ENCODE assay signal across 7 mouse cellular contexts in the genomic region with DNA sequence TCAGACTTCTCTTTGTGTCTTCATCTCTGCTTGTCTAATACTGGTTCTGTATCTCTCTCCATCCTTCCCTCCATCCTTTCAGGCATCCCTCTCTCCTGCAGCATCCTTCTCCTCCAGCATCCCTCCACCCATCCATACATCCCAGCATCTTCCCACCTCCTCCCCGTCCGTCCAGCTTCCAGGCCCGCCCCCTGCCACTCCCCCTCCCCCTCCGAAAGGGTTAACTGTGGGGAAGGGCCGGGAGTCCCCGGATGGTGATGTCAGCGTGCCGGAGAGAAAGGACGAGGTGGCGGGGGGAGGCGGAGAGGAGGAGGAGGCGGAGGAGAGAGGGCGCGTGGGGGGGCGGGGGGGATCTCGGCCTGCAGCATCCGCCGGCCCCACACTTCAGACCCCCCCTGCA. TPM values are rescaled to one million over a fixed set of nuclear protein-coding genes. Genes with fewer than 3 reads are reported as not detected.
A peak's percentile ranks its signal among the peaks of the same experiment; 100 is the strongest.
DNase-seq lines count a peak whose midpoint lies in the region; ATAC-seq lines count a peak whose summit lies in the region.

A gene (plus strand): TSS at position 218 of the 400 bp plus-strand sequence.

- H3K27me3 ChIP-seq in intestine, embryonic 15.5 days (replicated peaks), result no peaks in the 10 kb centered on the region
- no peaks in the 10 kb centered on the region for H3K27me3 ChIP-seq in limb, embryonic 12.5 days
- H3K27me3 ChIP-seq in midbrain, embryonic 15.5 days (replicated peaks), result no peaks in the 10 kb centered on the region

- H3K4me2 ChIP-seq in intestine, embryonic 15.5 days (replicated peaks), result peak within 1 kb of the TSS; percentile 91
- H3K4me2 ChIP-seq in limb, embryonic 12.5 days, result peak within 1 kb of the TSS; percentile 84
- H3K4me2 ChIP-seq in midbrain, embryonic 15.5 days, result peak within 1 kb of the TSS; percentile 81

- ATAC-seq in intestine, embryonic 15.5 days, result peak; percentile 67
- ATAC-seq in limb, embryonic 12.5 days (ENCODE audit: insufficient number of reproducible peaks, insufficient read depth, low FRiP score, low TSS enrichment, low read depth), result peak; percentile 29
- peak; percentile 90 for ATAC-seq in midbrain, embryonic 15.5 days (replicated peaks)

- peaks cover 4% of the 10 kb centered on the region; the same call in 1 of the 2 replicates for H3K4me1 ChIP-seq in intestine, embryonic 15.5 days (replicated peaks)
- peaks cover 8% of the 10 kb centered on the region for H3K4me1 ChIP-seq in limb, embryonic 12.5 days (replicated peaks)
- H3K4me1 ChIP-seq in midbrain, embryonic 15.5 days, result peaks cover 19% of the 10 kb centered on the region

- peak within 1 kb of the TSS; percentile 70 for H3K4me3 ChIP-seq in intestine, embryonic 15.5 days (replicated peaks)
- H3K4me3 ChIP-seq in limb, embryonic 12.5 days (replicated peaks), result peak within 1 kb of the TSS; percentile 99
- peak within 1 kb of the TSS; percentile 89 for H3K4me3 ChIP-seq in midbrain, embryonic 15.5 days

- WGBS in intestine, embryonic 15.5 days, result under 1% methylated on average over 6 of the region's 18 CpGs
- 2% methylated on average over 10 of the region's 18 CpGs for WGBS in limb, embryonic 12.5 days
- 0% methylated on average over 6 of the region's 18 CpGs for WGBS in midbrain, embryonic 15.5 days

- no peaks in the 10 kb centered on the region for H3K9me3 ChIP-seq in intestine, embryonic 15.5 days
- no peaks in the 10 kb centered on the region for H3K9me3 ChIP-seq in limb, embryonic 12.5 days
- H3K9me3 ChIP-seq in midbrain, embryonic 15.5 days, result no peaks in the 10 kb centered on the region

- peaks cover 5% of the 10 kb centered on the region; the same call in 1 of the 2 replicates for H3K36me3 ChIP-seq in intestine, embryonic 15.5 days
- peaks cover 30% of the 10 kb centered on the region for H3K36me3 ChIP-seq in limb, embryonic 12.5 days
- H3K36me3 ChIP-seq in midbrain, embryonic 15.5 days (replicated peaks), result peaks cover 20% of the 10 kb centered on the region

- peak within 1 kb of the TSS; percentile 85 for H3K9ac ChIP-seq in intestine, embryonic 15.5 days
- H3K9ac ChIP-seq in limb, embryonic 12.5 days (replicated peaks), result peak within 1 kb of the TSS; percentile 100
- peak within 1 kb of the TSS; percentile 100 for H3K9ac ChIP-seq in midbrain, embryonic 15.5 days

- peak; percentile 80 for DNase-seq in adrenal gland, postnatal 10 days
- DNase-seq in cerebellum, postnatal 4 days (ENCODE audit: low spot score in 2 of 2), result peak; percentile 79 to 89
- peak; percentile 15 for DNase-seq in gastrocnemius, adult 8-10 months (ENCODE audit: low spot score in 2 of 2)
- peak; percentile 74 for DNase-seq in telencephalon, adult 2 months (ENCODE audit: low read depth, low spot score)

- H3K27ac ChIP-seq in intestine, embryonic 15.5 days, result peak within 1 kb of the TSS; percentile 81
- H3K27ac ChIP-seq in limb, embryonic 12.5 days, result peak within 1 kb of the TSS; percentile 96
- peak within 1 kb of the TSS; percentile 93 for H3K27ac ChIP-seq in midbrain, embryonic 15.5 days

RNA-seq across cellular contexts. Expression of the gene that starts here (rescaled TPM):
- total RNA-seq in adrenal gland, postnatal 10 days (2021), result 10 to 100 TPM in 1 of 2 experiments, 1 to 10 TPM in 1; 7.5 to 11.8 TPM
- total RNA-seq in gastrocnemius, adult 8-10 months (2022), result under 1 TPM; 0.13 to 0.49 (median 0.39) TPM
- polyA plus RNA-seq in intestine, embryonic 15.5 days (2015; fragmentation: Nextera tagmentation; extraction: Ambion mirVana), result 0.63 and 1.1 TPM in 2 replicates
- 2.4 and 3.6 TPM in 2 replicates for polyA plus RNA-seq in limb, embryonic 12.5 days (2016; fragmentation: Nextera tagmentation; extraction: Ambion mirVana)
- 8.6 TPM in 2 replicates for polyA plus RNA-seq in midbrain, embryonic 15.5 days (2015; fragmentation: Nextera tagmentation; extraction: Ambion mirVana)

Comparison
In these comparisons a context has a peak if more than half of its experiments do, and no peak if none do; other contexts are left out.
1. Peak in every context shown above with its lines: DNase-seq, ATAC-seq, H3K4me3 ChIP-seq and H3K27ac ChIP-seq.
2. RNA of the gene that starts here (total RNA-seq): 7.5 to 11.8 TPM in adrenal gland, postnatal 10 days; 0.13 to 0.49 TPM in gastrocnemius, adult 8-10 months; every median in the first group is over 4 times any median in the second.
3. Peak in DNase-seq in gastrocnemius, adult 8-10 months; RNA of the gene not detected or under 1 TPM.
4. DNase-seq: peak in every context shown above with its lines; median percentile 84 in cerebellum, postnatal 4 days; 80 in adrenal gland, postnatal 10 days; 74 in telencephalon, adult 2 months; 15 in gastrocnemius, adult 8-10 months.
5. ATAC-seq: peak in every context shown above with its lines; median percentile 90 in midbrain, embryonic 15.5 days; 67 in intestine, embryonic 15.5 days; 29 in limb, embryonic 12.5 days.